Mouse (Mus musculus) liver, adult (tissue): ENCODE results near the gene Adam15.

Experiments used
- GATA4 ChIP-seq: IDR thresholded peaks from 2 replicates; pipeline ENCODE4 v1.6.1; 2014; ENCODE audit warnings: mild to moderate bottlenecking, low read length; ENCODE audit not compliant: insufficient replicate concordance

The Adam15 gene

DNA sequence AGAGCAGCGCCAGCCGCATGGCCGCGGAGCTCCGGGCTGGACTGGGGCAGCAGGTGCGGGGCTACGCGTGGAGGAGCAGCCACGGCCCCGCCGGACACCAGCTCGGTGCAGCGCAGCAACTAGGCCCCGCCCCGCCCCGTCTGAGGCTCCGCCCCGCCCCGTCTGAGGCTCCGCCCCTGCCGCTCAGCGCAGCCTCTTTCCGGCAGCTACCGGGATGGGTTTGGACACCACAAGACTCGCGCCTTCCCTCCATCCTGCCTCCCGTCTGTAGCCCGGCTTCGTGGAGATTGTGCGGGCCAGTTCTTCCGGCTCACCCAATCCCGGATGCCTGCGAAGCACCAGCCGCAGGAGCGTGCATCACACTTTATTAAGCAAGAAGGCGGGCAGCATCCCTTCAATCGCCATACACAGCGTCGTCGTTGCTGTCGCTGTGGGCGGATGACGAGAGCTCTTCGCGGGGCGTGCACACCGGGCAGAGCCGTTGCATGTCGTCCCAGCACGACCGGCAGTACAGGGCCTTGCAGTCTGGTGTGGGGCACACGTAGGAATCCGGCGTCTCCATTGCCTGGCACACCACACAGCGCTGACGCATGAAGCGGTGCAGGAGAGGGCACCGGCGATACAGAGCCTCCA lies at the start of gene Adam15:
Gene Adam15, minus strand, starts transcription at position 128 of the 633 bp plus-strand sequence.
- no peak for TF ChIP-seq GATA4

DNA sequence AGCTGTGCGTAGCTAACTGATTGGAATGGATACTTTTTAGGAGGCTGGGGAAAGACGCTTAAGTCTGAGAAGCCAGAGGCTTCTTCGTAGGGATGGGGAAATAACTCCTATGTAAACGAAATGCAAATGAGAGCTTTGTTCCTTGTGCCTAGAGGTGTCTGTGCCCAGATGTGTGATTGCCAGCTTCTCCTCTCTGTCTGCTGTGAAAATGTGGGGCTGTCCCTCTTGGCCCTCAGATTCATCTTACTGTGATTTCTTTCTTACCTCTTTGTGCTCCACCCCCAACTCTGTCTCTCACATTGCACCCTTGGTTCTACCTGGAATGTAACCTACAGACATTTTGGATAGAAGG lies 46.8 kb upstream of the Adam15 start:
- TF ChIP-seq GATA4: no peak

DNA sequence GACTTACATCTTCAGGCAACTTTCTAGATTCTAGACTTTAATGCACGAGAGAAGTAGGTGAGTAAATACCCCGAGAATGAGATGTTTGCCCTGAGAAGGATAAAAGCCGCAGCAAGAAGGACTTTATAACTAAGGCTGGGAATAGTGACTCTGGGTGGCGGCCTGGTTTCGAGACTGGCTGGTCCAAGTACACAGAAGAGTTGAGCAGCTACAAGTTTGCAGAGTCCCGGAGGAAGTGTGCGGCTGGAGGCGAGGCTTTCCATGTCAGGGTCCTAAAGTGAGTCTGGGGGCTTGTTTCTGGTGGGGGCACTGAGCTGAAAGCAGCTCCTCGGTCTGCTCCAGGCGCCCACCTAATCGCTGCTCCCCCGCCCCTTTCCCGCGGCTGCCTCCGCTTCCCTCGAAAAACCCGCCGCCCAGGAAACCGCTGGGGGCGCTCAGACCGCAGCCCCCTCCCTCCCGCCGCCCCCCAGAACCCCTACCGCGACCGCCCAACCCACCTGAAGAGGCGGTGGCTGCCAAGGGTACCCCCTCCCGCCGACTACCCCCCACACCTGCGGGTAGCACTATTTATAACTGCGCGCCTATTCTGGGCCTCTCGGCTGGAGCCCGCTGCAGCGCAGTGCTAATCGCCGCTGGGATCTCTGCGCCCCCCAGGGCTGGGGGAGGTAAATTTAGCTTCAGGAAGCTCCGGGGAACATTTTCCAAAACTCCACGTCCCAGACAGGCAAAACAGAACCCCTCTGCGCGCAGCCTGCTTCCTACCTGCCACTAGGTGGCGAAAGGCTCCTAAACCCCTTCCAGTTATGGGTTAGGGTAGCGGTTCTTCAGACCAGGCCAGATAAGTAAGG lies 46.2 kb upstream of the Adam15 start:
- no peak; the same call in 1 of the 2 replicates for TF ChIP-seq GATA4

DNA sequence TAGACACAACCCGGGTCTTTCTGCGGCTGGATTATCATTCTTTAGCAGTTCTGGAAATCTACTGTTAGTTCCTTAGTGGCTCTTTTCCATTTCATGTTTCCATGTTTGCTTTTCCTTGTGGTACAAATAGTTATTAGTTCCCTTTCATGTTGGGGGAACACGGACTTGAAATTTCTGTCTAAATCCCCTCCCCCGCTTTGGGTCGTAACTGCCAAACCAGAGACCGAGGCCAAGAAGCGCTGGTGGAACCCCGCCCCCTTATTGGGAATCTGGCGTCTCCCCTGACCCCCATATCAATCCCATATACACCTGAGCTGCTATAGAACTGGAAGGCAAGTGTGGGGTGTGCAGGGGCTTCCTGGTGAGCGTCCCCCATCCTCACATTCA lies 45.6 kb upstream of the Adam15 start:
- TF ChIP-seq GATA4: no peak

DNA sequence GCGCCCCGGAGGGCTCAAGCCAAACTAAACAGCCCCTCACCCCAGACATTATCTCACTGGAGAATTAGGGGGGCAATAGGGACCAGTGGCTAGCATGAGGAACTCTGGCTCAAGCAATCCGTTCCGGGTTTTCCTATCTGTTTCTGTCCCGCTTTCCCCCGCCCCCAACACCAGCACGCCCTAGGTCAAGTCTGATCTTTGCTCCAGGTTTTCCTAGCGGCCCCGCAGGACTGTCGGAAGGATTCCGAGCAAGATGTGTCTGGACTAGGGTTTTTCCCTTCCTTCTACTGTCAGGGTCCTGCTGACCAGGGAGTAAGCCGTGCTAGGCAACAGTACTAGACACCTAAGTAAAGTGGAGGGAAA lies 45.1 kb upstream of the Adam15 start:
- TF ChIP-seq GATA4: peak; percentile 62; the same call in 1 of the 2 replicates

DNA sequence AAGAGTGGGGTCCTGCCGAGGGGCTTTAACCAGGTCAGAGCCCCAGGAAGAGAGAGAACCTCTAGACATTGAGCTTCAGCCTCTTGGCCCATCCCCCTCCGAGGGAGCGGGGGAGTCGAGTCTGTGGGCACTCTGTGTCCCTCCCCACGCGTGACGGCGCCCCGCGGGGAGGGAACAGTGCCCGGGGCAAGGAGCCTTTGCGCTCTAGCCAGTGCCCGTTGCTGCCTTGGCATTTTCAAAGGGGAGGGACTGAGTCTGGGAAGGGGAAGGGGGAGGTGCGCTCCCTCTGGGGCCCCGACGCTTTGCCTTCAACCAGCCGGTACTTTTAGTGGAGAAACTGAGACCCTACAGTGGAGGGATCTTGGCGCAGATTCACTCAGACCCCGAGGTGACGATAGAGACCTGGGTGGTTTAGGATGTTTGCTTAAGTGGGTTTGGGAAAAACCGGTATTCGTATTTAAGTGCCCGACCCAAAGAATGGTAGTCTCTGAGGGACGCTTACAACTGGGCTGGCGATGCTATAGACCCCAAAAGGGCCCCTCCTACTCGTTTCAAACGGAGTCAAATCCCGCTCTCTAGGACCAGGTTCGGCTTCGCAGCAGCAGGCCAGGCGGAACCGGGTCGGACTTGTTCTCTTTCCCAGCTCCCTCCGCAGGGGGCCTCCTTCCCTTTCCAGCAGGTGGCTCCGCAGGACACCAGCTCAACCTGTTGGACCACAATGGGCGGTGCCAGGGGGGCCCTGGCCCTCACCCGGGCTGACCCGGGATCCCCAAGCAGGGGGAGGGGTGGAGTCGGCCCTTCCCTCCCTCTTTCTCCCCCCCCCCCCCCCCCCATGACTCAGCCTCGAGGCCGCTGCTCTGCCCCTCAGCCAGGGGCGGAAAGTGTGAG lies 44.5 kb upstream of the Adam15 start, which contains the start of gene Zbtb7b:
Gene Zbtb7b, minus strand, starts transcription at position 771 of the 888 bp plus-strand sequence.
- no peak for TF ChIP-seq GATA4

DNA sequence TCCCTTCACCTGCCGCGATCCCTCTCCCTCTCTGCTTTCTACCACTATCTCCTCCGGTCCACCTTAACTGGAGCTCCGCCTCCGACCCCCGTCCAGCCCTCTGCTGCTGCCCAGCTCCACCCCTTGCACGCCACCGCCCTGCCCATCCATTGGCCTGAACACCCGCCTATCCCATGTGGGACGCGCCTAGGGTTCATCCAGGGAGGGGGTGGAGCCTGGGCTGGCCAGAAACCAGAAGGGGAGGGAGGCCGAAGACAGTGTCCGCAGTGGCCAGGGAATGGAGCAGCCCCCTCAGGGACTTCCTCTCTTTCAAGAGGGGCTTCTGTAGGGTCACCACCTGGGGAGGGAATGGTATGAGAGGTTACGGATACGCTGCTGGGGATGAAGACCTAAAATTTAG lies 43.8 kb upstream of the Adam15 start:
- peak; percentile 58; the same call in 1 of the 2 replicates for TF ChIP-seq GATA4

DNA sequence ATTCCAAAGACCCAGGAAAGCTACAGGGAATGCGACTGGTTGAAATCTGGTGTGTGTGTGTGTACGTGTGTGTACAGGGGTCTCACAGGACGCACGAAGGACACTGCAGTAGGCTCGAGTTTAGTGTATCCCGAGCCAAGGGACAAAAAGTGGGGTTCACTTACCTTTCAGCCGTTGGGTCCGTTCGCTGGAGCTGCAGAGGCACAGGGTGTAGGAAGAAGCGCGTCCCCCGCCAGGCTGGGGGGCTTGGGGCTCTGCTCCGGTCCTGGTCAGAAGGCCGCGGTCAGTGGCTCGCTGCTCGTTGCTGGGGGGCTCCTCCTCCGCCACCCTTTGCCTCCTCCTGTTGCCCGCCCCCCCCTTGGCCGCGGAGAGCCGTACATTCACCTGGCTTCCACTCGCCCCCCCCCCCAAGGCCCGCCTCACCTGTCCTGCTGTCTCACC lies 43.1 kb upstream of the Adam15 start:
- TF ChIP-seq GATA4: no peak

DNA sequence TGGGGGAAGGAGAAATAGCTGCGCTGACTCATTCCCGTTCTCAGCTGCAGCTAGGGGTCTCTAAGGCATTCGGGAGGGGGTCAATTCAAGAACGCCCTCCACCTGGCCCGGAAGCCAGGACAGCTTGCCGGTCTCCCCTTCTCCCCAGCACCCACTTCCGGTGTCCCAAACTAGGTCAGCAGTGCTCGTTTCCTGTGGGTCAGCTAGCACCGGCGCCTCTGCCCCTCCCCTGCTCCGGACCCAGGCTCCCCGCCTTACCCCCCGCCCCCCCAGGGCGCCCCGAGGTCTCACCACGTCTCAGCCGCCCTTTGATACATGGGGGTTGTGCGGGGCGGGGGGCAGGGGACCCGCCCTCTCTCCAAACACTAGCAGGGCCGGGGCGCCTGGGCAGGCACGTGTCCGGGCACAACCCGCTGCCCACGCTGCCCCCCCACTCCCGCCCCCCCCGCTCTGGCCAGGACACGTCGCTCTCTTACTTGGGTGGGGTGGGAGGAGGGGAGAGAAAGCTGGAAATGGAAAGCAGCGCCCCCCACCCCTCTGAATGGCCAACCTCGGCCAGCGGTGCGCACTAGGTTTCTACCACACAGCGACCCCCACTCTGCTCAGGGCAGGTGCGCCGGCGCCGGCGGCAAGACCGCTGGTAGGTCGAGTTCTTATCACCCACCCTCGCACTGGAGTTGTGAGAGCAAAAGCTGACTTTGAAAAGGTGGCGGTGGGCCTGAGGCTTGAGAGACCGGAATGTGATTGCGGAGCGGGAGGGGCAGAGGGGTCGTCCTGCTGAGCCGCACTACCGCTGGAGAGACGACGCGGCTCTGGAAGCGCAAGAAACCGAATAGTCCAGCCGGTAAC lies 42.1 kb upstream of the Adam15 start:
- no peak for TF ChIP-seq GATA4

DNA sequence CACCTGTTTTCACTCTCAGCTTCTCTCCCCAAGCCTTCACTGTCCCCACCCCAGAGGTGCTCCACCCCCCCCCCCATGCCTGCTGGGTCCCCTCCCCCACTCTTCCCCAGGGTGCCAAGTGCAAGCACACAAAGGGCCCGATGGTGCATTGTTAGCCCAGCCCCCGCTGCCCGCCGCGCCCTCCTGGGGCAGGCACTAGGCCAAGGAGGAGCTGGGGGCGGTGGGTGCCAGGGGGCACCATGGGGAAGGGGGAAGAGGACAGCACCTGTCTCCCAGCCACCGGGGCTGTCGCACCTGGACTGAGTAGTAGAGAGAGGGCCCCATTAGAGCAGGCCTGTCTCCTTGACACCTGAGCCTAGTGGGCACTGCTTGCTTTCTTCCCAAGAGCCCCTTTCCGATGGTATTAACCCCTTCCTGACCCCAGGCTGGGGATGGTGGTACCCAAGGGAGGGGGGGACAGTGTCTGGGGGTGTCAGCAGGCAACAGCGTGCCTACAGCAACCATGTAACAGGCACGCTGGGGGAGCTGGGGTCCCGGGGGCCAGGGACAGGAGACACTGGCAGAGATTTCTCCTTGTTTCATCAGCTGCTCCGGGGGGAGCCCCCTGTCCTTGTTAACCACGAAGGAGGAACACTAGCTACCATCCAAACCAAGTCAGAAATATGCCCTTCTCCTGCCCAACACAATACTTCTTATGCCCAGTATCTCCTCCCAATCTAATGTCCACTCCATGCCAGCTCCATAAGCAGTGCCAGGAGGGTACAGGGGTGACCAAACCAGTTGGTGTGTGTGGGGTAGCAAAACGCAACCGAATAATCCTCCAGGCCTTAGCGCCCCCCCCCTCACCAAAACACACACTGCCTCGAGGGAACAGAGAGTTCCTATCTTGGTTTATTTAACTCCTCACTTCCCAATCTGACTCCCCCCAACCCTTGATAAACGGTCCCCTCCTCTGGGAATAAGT lies 41.2 kb upstream of the Adam15 start:
- no peak for TF ChIP-seq GATA4

DNA sequence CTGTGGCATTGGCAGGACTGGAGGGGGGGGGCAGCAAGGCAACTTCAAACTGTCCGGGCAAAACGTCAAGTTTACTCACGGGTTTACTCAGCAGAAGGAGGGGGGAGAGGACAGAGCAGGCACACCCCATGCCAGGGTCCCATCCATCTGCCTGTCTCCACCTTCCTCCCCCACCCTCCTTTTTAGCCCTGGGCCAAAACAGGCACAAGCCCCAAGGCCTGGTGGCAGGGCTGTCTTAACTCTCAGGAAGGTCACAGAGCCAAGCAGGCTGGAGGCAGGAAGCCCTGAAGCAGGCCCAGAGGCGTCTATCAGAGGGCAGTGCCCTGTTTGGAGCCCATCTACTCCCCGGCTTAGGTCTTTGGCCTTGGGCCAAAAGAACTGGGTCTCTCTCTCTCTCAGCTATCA lies 40.3 kb upstream of the Adam15 start:
- no peak for TF ChIP-seq GATA4

DNA sequence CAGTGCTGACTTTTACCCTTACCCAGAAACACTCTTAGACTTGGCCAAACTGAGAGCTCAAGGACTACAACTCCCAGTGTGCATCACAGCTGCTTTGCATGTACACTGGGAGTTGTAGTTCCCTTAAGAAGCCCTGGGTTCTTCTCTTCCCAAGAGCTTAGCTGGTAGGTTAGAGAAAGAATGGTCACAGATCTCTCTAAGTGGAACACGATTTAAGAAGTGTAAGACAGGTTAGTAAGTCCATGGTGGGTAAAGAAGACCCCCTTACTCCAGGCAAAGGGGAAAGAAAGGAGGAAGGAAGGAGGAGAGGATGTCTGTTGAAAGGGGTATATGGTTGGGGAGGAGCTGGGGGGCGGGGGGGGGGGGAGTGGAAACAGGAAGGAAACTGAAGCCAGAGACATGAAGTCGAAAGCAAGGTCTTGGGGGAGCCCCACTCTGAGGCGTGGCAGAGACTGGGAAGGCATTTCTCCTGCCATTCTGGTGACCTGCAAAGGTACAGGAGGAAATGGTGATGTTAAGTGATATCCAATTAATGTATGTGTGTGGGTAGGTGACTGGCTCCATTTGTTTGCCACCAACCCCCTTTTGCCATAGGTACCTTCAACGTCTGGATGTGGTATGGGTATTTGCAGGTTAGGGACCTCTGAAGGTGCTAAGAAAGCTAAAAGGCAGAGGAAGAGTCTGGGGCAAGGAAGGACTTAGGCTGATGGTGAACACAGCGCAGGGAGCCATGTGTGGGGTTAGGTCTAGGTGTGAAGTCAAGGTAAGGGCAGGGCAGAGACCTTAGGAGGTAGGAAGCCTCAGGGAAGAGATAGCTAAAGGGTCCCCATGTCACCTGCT lies 39.3 kb upstream of the Adam15 start:
- no peak for TF ChIP-seq GATA4
